ENCODE assay signal across 15 mouse cellular contexts in the genomic region with DNA sequence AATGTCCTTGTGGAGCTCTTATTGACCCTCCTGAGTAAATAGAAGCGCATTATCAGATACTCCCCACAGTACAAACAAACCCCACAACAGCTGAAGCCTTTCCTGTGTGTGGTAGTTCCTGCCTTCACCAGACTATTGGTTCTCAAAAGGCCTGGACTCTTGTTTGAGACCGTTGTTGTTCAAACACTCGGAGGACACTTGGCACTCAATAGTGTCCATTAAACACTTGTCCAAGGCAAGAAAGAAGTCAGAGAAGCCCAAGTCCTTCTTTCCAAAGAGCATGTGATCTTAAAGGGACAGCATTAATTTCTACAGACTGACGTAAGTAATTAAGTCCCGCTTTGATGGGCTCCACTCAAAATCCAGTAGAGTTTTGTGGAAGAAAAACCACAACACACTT.
DNase-seq lines count a peak whose midpoint lies in the region; ATAC-seq and TF ChIP-seq lines count a peak whose summit lies in the region.
"Had no signal": no experiment of that assay in that cellular context is flagged by ENCODE, and none has a peak within 500 bp of the region (broad histone marks: within the 10 kb centered on the region; RNA-seq: fewer than 3 reads in every experiment).

No protein-coding gene starts in this region.

- peak overlapping the region; percentile 36; the same call in 1 of the 2 replicates for H3K9ac ChIP-seq in ES-E14 (ENCODE audit: insufficient read depth, low read depth, low read length, poor library complexity, severe bottlenecking)
- H3K9ac ChIP-seq in liver, embryonic 16.5 days (ENCODE audit: low read depth, low read length) = no peak overlapping the region
- H3K9ac ChIP-seq: neural tube, embryonic 15.5 days had no signal

- peak overlapping the region; percentile 84; the same call in 1 of the 2 replicates for H3K27ac ChIP-seq in ES-E14 (ENCODE audit: insufficient read depth, low read depth, low read length, poor library complexity, severe bottlenecking)
- no peak overlapping the region for H3K27ac ChIP-seq in liver, embryonic 16.5 days (ENCODE audit: low read length)
- H3K27ac ChIP-seq: neural tube, embryonic 15.5 days had no signal

- no peaks in the 10 kb centered on the region for H3K36me3 ChIP-seq in ES-E14 (ENCODE audit: control insufficient read depth, insufficient read depth, low read length, poor library complexity, severe bottlenecking)
- H3K36me3 ChIP-seq in liver, embryonic 16.5 days (ENCODE audit: control insufficient read depth, insufficient read depth) = no peaks in the 10 kb centered on the region

- WGBS in liver, embryonic 16.5 days (ENCODE audit: insufficient replicate concordance) = 43% methylated on average over 5 of the region's 5 CpGs

- in situ Hi-C loops in ES-E14 (cut with MboI; ENCODE audit: low sequenced_read_pairs in 2 of 2, unreplicated experiment in 2 of 2) = no loop called here

- H3K4me3 ChIP-seq in ES-E14 (ENCODE audit: insufficient read depth in 1 of 2, low read depth in 1 of 2, low read length in 2 of 2, poor library complexity in 1 of 2, severe bottlenecking in 1 of 2) = peak overlapping the region in 1 of 2 experiments; percentile 1; a peak in 1 of 4 replicates
- H3K4me3 ChIP-seq in liver, embryonic 16.5 days (ENCODE audit: low read depth, low read length) = no peak overlapping the region
- H3K4me3 ChIP-seq: erythroblast, embryonic 14.5 days; neural tube, embryonic 15.5 days had no signal

- DNase-seq in 416B (ENCODE audit: low read depth) = peak; percentile 2
- DNase-seq in ES-E14 (ENCODE audit: low read depth, low spot score) = no peak
- peak; percentile 79 for DNase-seq in lung, postnatal 25 days (ENCODE audit: low spot score)
- DNase-seq in embryo, embryonic 11 days = no peak
- no peak for DNase-seq in adrenal gland, postnatal 25 days
- no peak for DNase-seq in c-Kit-positive CD71-positive TER-119-positive erythroid progenitor cells, embryonic 14.5 days (ENCODE audit: low spot score)
- no peak for DNase-seq in adrenal gland, postnatal 36 days
- DNase-seq: cerebellum, adult 8-10 months; kidney, adult 18-20 months; kidney, postnatal 4 days; retina, postnatal 1 day had no signal

- H3K27me3 ChIP-seq in liver, embryonic 16.5 days (ENCODE audit: control insufficient read depth, insufficient read depth, low read depth, low read length) = no peaks in the 10 kb centered on the region
- H3K27me3 ChIP-seq: neural tube, embryonic 15.5 days had no signal

- peaks cover 10 to 15% of the 10 kb centered on the region in 2 experiments for H3K4me1 ChIP-seq in ES-E14 (ENCODE audit: control insufficient read depth in 2 of 2, insufficient read depth in 2 of 2, low read length in 2 of 2, poor library complexity in 1 of 2)
- peaks cover 2% of the 10 kb centered on the region for H3K4me1 ChIP-seq in liver, embryonic 16.5 days (ENCODE audit: control insufficient read depth, low read depth, low read length)

- no peak for ATAC-seq in liver, embryonic 16.5 days (ENCODE audit: low read depth)

- 0 out of 2 replicates have a peak overlapping the region, but pooled peaks have one; percentile 34 for H3K4me2 ChIP-seq in liver, embryonic 16.5 days (ENCODE audit: low read depth, low read length)
- H3K4me2 ChIP-seq: heart, embryonic 11.5 days; neural tube, embryonic 15.5 days had no signal

- no peaks in the 10 kb centered on the region for H3K9me3 ChIP-seq in ES-E14 (ENCODE audit: control insufficient read depth, insufficient read depth, low read depth, low read length)
- H3K9me3 ChIP-seq in liver, embryonic 16.5 days (replicated peaks; ENCODE audit: control insufficient read depth, low read length) = no peaks in the 10 kb centered on the region
- H3K9me3 ChIP-seq: neural tube, embryonic 15.5 days had no signal

TF ChIP-seq in ES-E14, 5 proteins besides CTCF, POLR2A, EP300 and RAD21:
- TF ChIP-seq ZNF384 (IDR thresholded peaks at IDR 0.05; ENCODE audit: low read depth, low read length) (no peak), ZC3H11A (IDR thresholded peaks at IDR 0.05; ENCODE audit: borderline replicate concordance, low read depth, low read length) (no peak), CHD2 (IDR thresholded peaks at IDR 0.05; ENCODE audit: low read depth, low read length) (no peak), MAFK (IDR thresholded peaks at IDR 0.05; ENCODE audit: insufficient read depth, low read depth, low read length) (no peak), HCFC1 (IDR thresholded peaks at IDR 0.05; ENCODE audit: borderline replicate concordance, insufficient read depth, low read length) (no peak)

Comparison
In these comparisons a context has a peak if more than half of its experiments do, and no peak if none do; other contexts are left out.
1. DNase-seq: peak in 416B (single experiment) and lung, postnatal 25 days (single experiment); none in ES-E14 (single experiment), embryo, embryonic 11 days (single experiment), adrenal gland, postnatal 25 days (single experiment), c-Kit-positive CD71-positive TER-119-positive erythroid progenitor cells, embryonic 14.5 days (single experiment) and adrenal gland, postnatal 36 days (0 of 2).